Mouse (Mus musculus): ENCODE results near the gene Ggps1. TPM values are rescaled to one million over a fixed set of nuclear protein-coding genes. Genes with fewer than 3 reads are reported as not detected.
"Not testable (repeated sequence)": the region's sequence is repeated elsewhere in the genome, so short reads cannot be mapped to it uniquely, and the experiment has no call there.

The Ggps1 gene
- polyA plus RNA-seq, 1 experiment = 0.13 TPM

- Histone ChIP-seq H3K9me3 (ENCODE audit: control insufficient read depth, low read length) (no peaks in the 10 kb centered on the region), H3K4me1 (ENCODE audit: control insufficient read depth) (peaks cover 40% of the 10 kb centered on the region), H3K27me3 (ENCODE audit: control insufficient read depth) (no peaks in the 10 kb centered on the region), H3K36me3 (ENCODE audit: control insufficient read depth) (peaks cover 52% of the 10 kb centered on the region), H3K4me3 (replicated peaks) (no peak overlapping the region)
- TF ChIP-seq GATA1 (IDR thresholded peaks at IDR 0.05; ENCODE audit: low read length) (no peak), TAL1 (IDR thresholded peaks at IDR 0.05; ENCODE audit: low read length) (no peak)
Measured at GRCm38 (mm10) chr13:14025554-14025953, 37.7 kb downstream of the Ggps1 start.

GRCm38 (mm10) chr13:14021417-14021816 lies 41.9 kb downstream of the Ggps1 start:
- H3K27me3 ChIP-seq (ENCODE audit: control insufficient read depth); H3K4me3 ChIP-seq (replicated peaks); H3K9me3 ChIP-seq (ENCODE audit: control insufficient read depth, low read length): not testable (repeated sequence)
- Histone ChIP-seq H3K4me1 (ENCODE audit: control insufficient read depth) (peaks cover 38% of the 10 kb centered on the region), H3K36me3 (ENCODE audit: control insufficient read depth) (peaks cover 48% of the 10 kb centered on the region)

GRCm38 (mm10) chr13:14018852-14019251 lies 44.4 kb downstream of the Ggps1 start:
- TF ChIP-seq GATA1 (IDR thresholded peaks at IDR 0.05; ENCODE audit: low read length) (no peak), TAL1 (IDR thresholded peaks at IDR 0.05; ENCODE audit: low read length) (no peak)
- H3K36me3 ChIP-seq (ENCODE audit: control insufficient read depth) = peaks cover 59% of the 10 kb centered on the region
- H3K4me3 ChIP-seq (replicated peaks) = no peak overlapping the region
- H3K27me3 ChIP-seq (ENCODE audit: control insufficient read depth) = no peaks in the 10 kb centered on the region
- H3K9me3 ChIP-seq (ENCODE audit: control insufficient read depth, low read length) = no peaks in the 10 kb centered on the region
- peaks cover 32% of the 10 kb centered on the region for H3K4me1 ChIP-seq (ENCODE audit: control insufficient read depth)

GRCm38 (mm10) chr13:14018283-14018682 lies 45.0 kb downstream of the Ggps1 start:
- no peaks in the 10 kb centered on the region for H3K27me3 ChIP-seq (ENCODE audit: control insufficient read depth)
- H3K36me3 ChIP-seq (ENCODE audit: control insufficient read depth) = peaks cover 64% of the 10 kb centered on the region
- no peak overlapping the region for H3K4me3 ChIP-seq (replicated peaks)
- TF ChIP-seq TAL1 (IDR thresholded peaks at IDR 0.05; ENCODE audit: low read length) (no peak), GATA1 (IDR thresholded peaks at IDR 0.05; ENCODE audit: low read length) (no peak)
- H3K9me3 ChIP-seq (ENCODE audit: control insufficient read depth, low read length) = no peaks in the 10 kb centered on the region
- H3K4me1 ChIP-seq (ENCODE audit: control insufficient read depth) = peaks cover 32% of the 10 kb centered on the region

- no peak overlapping the region for H3K4me3 ChIP-seq (replicated peaks)
- TF ChIP-seq TAL1 (IDR thresholded peaks at IDR 0.05; ENCODE audit: low read length) (no peak), GATA1 (IDR thresholded peaks at IDR 0.05; ENCODE audit: low read length) (no peak)
- H3K4me1 ChIP-seq (ENCODE audit: control insufficient read depth) = peaks cover 50% of the 10 kb centered on the region
- no peaks in the 10 kb centered on the region for H3K27me3 ChIP-seq (ENCODE audit: control insufficient read depth)
- H3K9me3 ChIP-seq (ENCODE audit: control insufficient read depth, low read length) = no peaks in the 10 kb centered on the region
- H3K36me3 ChIP-seq (ENCODE audit: control insufficient read depth) = peaks cover 90% of the 10 kb centered on the region
Measured at GRCm38 (mm10) chr13:14015609-14016008, 47.7 kb downstream of the Ggps1 start.

- Histone ChIP-seq H3K27me3 (ENCODE audit: control insufficient read depth) (no peaks in the 10 kb centered on the region), H3K9me3 (ENCODE audit: control insufficient read depth, low read length) (no peaks in the 10 kb centered on the region), H3K36me3 (ENCODE audit: control insufficient read depth) (peaks cover 97% of the 10 kb centered on the region), H3K4me1 (ENCODE audit: control insufficient read depth) (peaks cover 48% of the 10 kb centered on the region), H3K4me3 (replicated peaks) (no peak overlapping the region)
- TF ChIP-seq GATA1 (IDR thresholded peaks at IDR 0.05; ENCODE audit: low read length) = no peak
- TF ChIP-seq TAL1 (IDR thresholded peaks at IDR 0.05; ENCODE audit: low read length) = no peak
Measured at GRCm38 (mm10) chr13:14014540-14014939, 48.7 kb downstream of the Ggps1 start.

- H3K4me1 ChIP-seq (ENCODE audit: control insufficient read depth) = peaks cover 42% of the 10 kb centered on the region
- no peaks in the 10 kb centered on the region for H3K9me3 ChIP-seq (ENCODE audit: control insufficient read depth, low read length)
- TF ChIP-seq GATA1 (IDR thresholded peaks at IDR 0.05; ENCODE audit: low read length) = no peak
- no peak overlapping the region for H3K4me3 ChIP-seq (replicated peaks)
- peaks cover 97% of the 10 kb centered on the region for H3K36me3 ChIP-seq (ENCODE audit: control insufficient read depth)
- H3K27me3 ChIP-seq (ENCODE audit: control insufficient read depth) = no peaks in the 10 kb centered on the region
Measured at GRCm38 (mm10) chr13:14014001-14014400, 49.3 kb downstream of the Ggps1 start.

GRCm38 (mm10) chr13:14011454-14011995 lies 51.8 kb downstream of the Ggps1 start:
- Histone ChIP-seq H3K4me1 (ENCODE audit: control insufficient read depth) (peaks cover 23% of the 10 kb centered on the region), H3K36me3 (ENCODE audit: control insufficient read depth) (peaks cover 97% of the 10 kb centered on the region), H3K9me3 (ENCODE audit: control insufficient read depth, low read length) (no peaks in the 10 kb centered on the region), H3K27me3 (ENCODE audit: control insufficient read depth) (no peaks in the 10 kb centered on the region), H3K4me3 (replicated peaks) (no peak overlapping the region)
- TF ChIP-seq TAL1 (IDR thresholded peaks at IDR 0.05; ENCODE audit: low read length) (no peak), GATA1 (IDR thresholded peaks at IDR 0.05; ENCODE audit: low read length) (no peak)

- peaks cover 13% of the 10 kb centered on the region for H3K4me1 ChIP-seq (ENCODE audit: control insufficient read depth)
- H3K9me3 ChIP-seq (ENCODE audit: control insufficient read depth, low read length) = no peaks in the 10 kb centered on the region
- H3K27me3 ChIP-seq (ENCODE audit: control insufficient read depth) = no peaks in the 10 kb centered on the region
- H3K36me3 ChIP-seq (ENCODE audit: control insufficient read depth) = peaks cover 98% of the 10 kb centered on the region
- no peak overlapping the region for H3K4me3 ChIP-seq (replicated peaks)
- no peak for TF ChIP-seq TAL1 (IDR thresholded peaks at IDR 0.05; ENCODE audit: low read length)
- TF ChIP-seq GATA1 (IDR thresholded peaks at IDR 0.05; ENCODE audit: low read length) = no peak
Measured at GRCm38 (mm10) chr13:14006056-14006455, 57.2 kb downstream of the Ggps1 start.

- Histone ChIP-seq H3K36me3 (ENCODE audit: control insufficient read depth) (peaks cover 98% of the 10 kb centered on the region), H3K4me3 (replicated peaks) (no peak overlapping the region), H3K9me3 (ENCODE audit: control insufficient read depth, low read length) (no peaks in the 10 kb centered on the region), H3K4me1 (ENCODE audit: control insufficient read depth) (peaks cover 6% of the 10 kb centered on the region), H3K27me3 (ENCODE audit: control insufficient read depth) (no peaks in the 10 kb centered on the region)
- TF ChIP-seq TAL1 (IDR thresholded peaks at IDR 0.05; ENCODE audit: low read length) (no peak), GATA1 (IDR thresholded peaks at IDR 0.05; ENCODE audit: low read length) (no peak)
Measured at GRCm38 (mm10) chr13:14004999-14005398, 58.3 kb downstream of the Ggps1 start.
